Mouse (Mus musculus): ENCODE data around the gene Iqcb1.
"Not testable (repeated sequence)": the region's sequence is repeated elsewhere in the genome, so short reads cannot be mapped to it uniquely, and the experiment has no call there.

DNA sequence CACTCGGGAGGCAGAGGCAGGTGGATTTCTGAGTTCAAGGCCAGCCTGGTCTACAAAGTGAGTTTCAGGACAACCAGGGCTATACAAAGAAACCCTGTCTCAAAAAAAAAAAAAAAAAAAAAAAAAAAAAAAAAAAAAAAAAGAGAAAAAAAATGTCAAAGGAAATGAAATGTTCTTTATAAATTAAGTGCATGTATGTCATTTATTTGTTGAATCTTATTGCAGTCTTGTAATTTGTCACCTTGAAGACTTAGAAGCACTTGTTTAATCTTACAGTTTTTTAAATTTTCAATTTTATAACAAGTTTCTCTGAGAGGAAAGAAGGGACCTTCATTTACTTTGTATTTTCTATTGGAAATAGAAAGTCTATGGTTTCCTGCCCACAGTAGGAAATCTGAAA is 18.7 kb downstream of the Iqcb1 start:
- not testable (repeated sequence) for TF ChIP-seq POLR2A (IDR thresholded peaks at IDR 0.05; ENCODE audit: borderline replicate concordance, control insufficient read depth, low read depth, low read length); CTCF (IDR thresholded peaks at IDR 0.05; ENCODE audit: control insufficient read depth, insufficient read depth, low read length)
